Mouse (Mus musculus) urinary bladder, postnatal 10 days (tissue): ENCODE results near the gene Nrip1.

Experiments used
- DNase-seq: peaks from one replicate; pipeline ENCODE4 v3.0.0; 2022; ENCODE audit warnings: low spot score

The Nrip1 gene

GRCm38 (mm10) chr16:76316940-76317822 is 56.4 kb downstream of the Nrip1 start:
- no peak for DNase-seq

- no peak for DNase-seq
These were observed 58.0 kb downstream of the Nrip1 start for GRCm38 (mm10) chr16:76315642-76316041.

- DNase-seq: no peak
These were observed 59.3 kb downstream of the Nrip1 start for GRCm38 (mm10) chr16:76314013-76314950.

GRCm38 (mm10) chr16:76312887-76313420 is 60.7 kb downstream of the Nrip1 start:
- DNase-seq: no peak

- DNase-seq: no peak
These were observed 62.8 kb downstream of the Nrip1 start for GRCm38 (mm10) chr16:76310791-76311190.

GRCm38 (mm10) chr16:76310286-76310685 is 63.3 kb downstream of the Nrip1 start:
- DNase-seq: no peak

GRCm38 (mm10) chr16:76309280-76309679 is 64.3 kb downstream of the Nrip1 start:
- DNase-seq: no peak

GRCm38 (mm10) chr16:76307039-76307438 is 66.6 kb downstream of the Nrip1 start:
- no peak for DNase-seq

GRCm38 (mm10) chr16:76306446-76306845 is 67.2 kb downstream of the Nrip1 start:
- no peak for DNase-seq

- DNase-seq: no peak
These were observed 70.2 kb downstream of the Nrip1 start for GRCm38 (mm10) chr16:76303436-76303835.

GRCm38 (mm10) chr16:76301728-76302050 is 71.9 kb downstream of the Nrip1 start:
- no peak for DNase-seq

GRCm38 (mm10) chr16:76301037-76301727 is 72.4 kb downstream of the Nrip1 start:
- DNase-seq: no peak

- no peak for DNase-seq
These were observed 73.2 kb downstream of the Nrip1 start for GRCm38 (mm10) chr16:76300452-76300851.

GRCm38 (mm10) chr16:76299511-76299910 is 74.1 kb downstream of the Nrip1 start:
- no peak for DNase-seq

GRCm38 (mm10) chr16:76295322-76295721 is 78.3 kb downstream of the Nrip1 start:
- no peak for DNase-seq

GRCm38 (mm10) chr16:76294550-76294949 is 79.1 kb downstream of the Nrip1 start:
- DNase-seq: no peak

GRCm38 (mm10) chr16:76293765-76294463 is 79.7 kb downstream of the Nrip1 start:
- DNase-seq: no peak

GRCm38 (mm10) chr16:76293176-76293575 is 80.5 kb downstream of the Nrip1 start:
- no peak for DNase-seq

GRCm38 (mm10) chr16:76292656-76293055 is 81.0 kb downstream of the Nrip1 start:
- no peak for DNase-seq

GRCm38 (mm10) chr16:76291366-76291765 is 82.3 kb downstream of the Nrip1 start:
- DNase-seq: no peak

GRCm38 (mm10) chr16:76289495-76289894 is 84.1 kb downstream of the Nrip1 start:
- no peak for DNase-seq
